Mouse (Mus musculus): ENCODE data around the gene Pik3r2. TPM values are rescaled to one million over a fixed set of nuclear protein-coding genes. Genes with fewer than 3 reads are reported as not detected.

The Pik3r2 gene
- polyA plus RNA-seq, 1 experiment from 2014 or later, result 72.7 TPM

- no peaks in the 10 kb centered on the region for H3K27me3 ChIP-seq
- H3K27ac ChIP-seq, result peak overlapping the region; percentile 76
- peaks cover 25% of the 10 kb centered on the region for H3K36me3 ChIP-seq (replicated peaks)
- H3K9me3 ChIP-seq, result no peaks in the 10 kb centered on the region
- peak overlapping the region; percentile 72 for H3K9ac ChIP-seq
- peak overlapping the region; percentile 99 for H3K4me2 ChIP-seq
- peaks cover 34% of the 10 kb centered on the region for H3K4me1 ChIP-seq
- no peak; the same call in 1 of the 2 replicates for ATAC-seq (ENCODE audit: low FRiP score)
- whole genome bisulfite sequencing, result under 1% methylated on average over 22 of the region's 22 CpGs
- H3K4me3 ChIP-seq (replicated peaks), result peak overlapping the region; percentile 66
Observed at GRCm38 (mm10) chr8:70760350-70760749, 16.2 kb downstream of the Pik3r2 start.

GRCm38 (mm10) chr8:70758616-70759561 is 17.6 kb downstream of the Pik3r2 start:
- Histone ChIP-seq H3K4me3 (replicated peaks) (0 out of 2 replicates have a peak overlapping the region, but pooled peaks have one; percentile 3), H3K9ac (no peak overlapping the region), H3K4me1 (peaks cover 39% of the 10 kb centered on the region), H3K36me3 (replicated peaks) (peaks cover 25% of the 10 kb centered on the region), H3K27ac (no peak overlapping the region), H3K9me3 (no peaks in the 10 kb centered on the region), H3K4me2 (peak overlapping the region; percentile 99; the same call in 1 of the 2 replicates), H3K27me3 (no peaks in the 10 kb centered on the region)
- no peak for ATAC-seq (ENCODE audit: low FRiP score)
- WGBS, result 75% methylated on average over 19 of the region's 19 CpGs

DNA sequence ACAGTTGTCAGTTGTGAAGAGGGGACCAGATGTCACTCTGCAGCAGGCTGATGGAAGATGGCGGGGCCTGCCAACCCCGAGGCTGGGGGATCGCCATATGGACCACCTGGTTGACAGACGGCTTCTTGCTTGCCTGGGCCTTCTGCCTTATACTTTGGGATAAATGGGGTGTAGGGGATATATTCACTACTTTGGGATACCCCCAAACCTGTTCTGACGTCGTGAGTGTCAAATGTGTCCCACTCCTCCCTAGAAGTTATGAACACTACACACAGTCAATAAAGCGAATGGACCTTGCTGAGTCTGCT is 18.3 kb downstream of the Pik3r2 start:
- Histone ChIP-seq H3K9ac (no peak overlapping the region), H3K4me3 (replicated peaks) (no peak overlapping the region), H3K27ac (no peak overlapping the region), H3K4me2 (no peak overlapping the region), H3K36me3 (replicated peaks) (peaks cover 25% of the 10 kb centered on the region), H3K27me3 (no peaks in the 10 kb centered on the region), H3K9me3 (no peaks in the 10 kb centered on the region), H3K4me1 (peaks cover 42% of the 10 kb centered on the region)
- ATAC-seq (ENCODE audit: low FRiP score), result no peak
- 94% methylated on average over 7 of the region's 7 CpGs for WGBS

DNA sequence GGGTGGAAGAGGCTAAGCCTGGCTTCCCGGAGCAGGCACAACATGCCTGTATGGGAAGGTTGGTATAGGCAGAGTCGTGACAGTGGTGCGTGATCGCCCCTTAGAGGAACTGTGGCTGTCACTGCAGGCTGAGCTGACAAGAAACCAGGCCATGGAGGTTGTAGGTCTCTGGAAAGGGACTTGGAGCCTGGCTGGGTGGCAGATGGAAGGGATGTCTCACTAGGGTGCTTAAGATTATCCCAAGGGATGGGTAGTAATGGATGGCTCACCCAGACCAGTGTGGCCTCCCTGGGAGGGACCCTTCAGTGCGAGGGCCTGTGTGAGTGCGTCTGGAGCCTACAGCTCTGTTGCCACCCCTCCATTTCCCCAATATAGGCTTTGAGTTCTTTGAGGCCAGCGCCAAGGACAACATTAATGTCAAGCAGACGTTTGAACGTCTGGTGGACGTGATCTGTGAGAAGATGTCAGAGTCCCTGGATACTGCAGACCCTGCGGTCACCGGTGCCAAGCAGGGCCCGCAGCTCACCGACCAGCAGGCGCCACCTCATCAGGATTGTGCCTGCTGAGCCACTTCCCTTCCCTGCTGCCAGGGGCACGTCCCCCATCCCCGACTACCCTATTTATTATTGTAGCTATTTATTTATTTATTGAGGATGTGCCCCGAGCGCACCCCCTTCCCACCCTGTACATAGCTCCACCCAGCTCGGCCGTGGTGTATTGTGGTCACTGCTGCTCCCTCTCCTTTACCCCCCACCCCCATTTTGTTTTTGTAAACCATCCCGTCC is 18.8 kb downstream of the Pik3r2 start:
- H3K4me1 ChIP-seq, result peaks cover 44% of the 10 kb centered on the region
- H3K9ac ChIP-seq, result no peak overlapping the region

DNA sequence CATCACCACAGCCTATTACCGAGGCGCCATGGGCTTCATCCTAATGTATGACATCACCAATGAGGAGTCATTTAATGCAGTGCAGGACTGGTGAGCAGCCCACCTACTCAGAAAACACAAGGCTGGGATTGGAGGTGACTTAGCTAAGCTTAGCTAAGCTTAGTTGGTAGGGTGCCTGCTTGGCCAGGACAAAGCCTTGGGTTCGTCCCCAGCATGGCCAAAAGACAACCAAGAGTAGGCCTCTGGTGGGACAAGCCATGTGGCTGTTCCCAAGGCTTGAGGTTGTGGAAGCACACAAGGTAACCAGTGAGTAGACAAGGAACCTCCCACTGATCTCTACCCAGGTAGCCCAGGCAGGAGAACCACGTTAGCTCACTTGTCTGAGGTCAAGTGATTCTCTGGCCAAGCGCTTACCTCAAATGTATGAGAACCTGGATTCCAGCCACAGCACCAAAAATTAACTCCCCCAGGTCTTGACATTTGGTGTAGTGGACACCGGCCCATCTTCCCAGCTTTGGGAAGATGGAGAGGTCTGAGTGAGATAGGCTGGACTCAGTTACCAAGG is 20.0 kb downstream of the Pik3r2 start:
- Histone ChIP-seq H3K27me3 (no peaks in the 10 kb centered on the region), H3K4me3 (replicated peaks) (no peak overlapping the region), H3K4me2 (no peak overlapping the region), H3K27ac (no peak overlapping the region), H3K4me1 (peaks cover 44% of the 10 kb centered on the region), H3K9ac (no peak overlapping the region), H3K36me3 (replicated peaks) (peaks cover 25% of the 10 kb centered on the region), H3K9me3 (no peaks in the 10 kb centered on the region)
- WGBS, result 92% methylated on average over 6 of the region's 6 CpGs
- ATAC-seq (ENCODE audit: low FRiP score), result no peak

More for the DNA sequence above, 18.8 kb downstream of the Pik3r2 start:
- 75% methylated on average over 22 of the region's 22 CpGs for WGBS
- Histone ChIP-seq H3K27ac (no peak overlapping the region), H3K4me2 (no peak overlapping the region), H3K9me3 (no peaks in the 10 kb centered on the region), H3K27me3 (no peaks in the 10 kb centered on the region), H3K4me3 (replicated peaks) (no peak overlapping the region), H3K36me3 (replicated peaks) (peaks cover 25% of the 10 kb centered on the region)
- no peak for ATAC-seq (ENCODE audit: low FRiP score)

- peaks cover 25% of the 10 kb centered on the region for H3K36me3 ChIP-seq (replicated peaks)
- H3K9ac ChIP-seq, result peak overlapping the region; percentile 86
- no peaks in the 10 kb centered on the region for H3K9me3 ChIP-seq
- WGBS, result 84% methylated on average over 24 of the region's 24 CpGs
- peaks cover 42% of the 10 kb centered on the region for H3K4me1 ChIP-seq
- H3K27me3 ChIP-seq, result no peaks in the 10 kb centered on the region
- no peak for ATAC-seq (ENCODE audit: low FRiP score)
- H3K4me3 ChIP-seq (replicated peaks), result peak overlapping the region; percentile 67
- peak overlapping the region; percentile 96 for H3K4me2 ChIP-seq
- peak overlapping the region; percentile 81; the same call in 1 of the 2 replicates for H3K27ac ChIP-seq
Observed at GRCm38 (mm10) chr8:70755661-70756475, 20.6 kb downstream of the Pik3r2 start.

GRCm38 (mm10) chr8:70754871-70755660 is 21.4 kb downstream of the Pik3r2 start:
- H3K9ac ChIP-seq, result peak overlapping the region; percentile 86
- peaks cover 25% of the 10 kb centered on the region for H3K36me3 ChIP-seq (replicated peaks)
- no peaks in the 10 kb centered on the region for H3K9me3 ChIP-seq
- 15% methylated on average over 50 of the region's 50 CpGs for WGBS
- peak overlapping the region; percentile 81 for H3K27ac ChIP-seq
- peaks cover 37% of the 10 kb centered on the region for H3K4me1 ChIP-seq
- peak overlapping the region; percentile 96 for H3K4me2 ChIP-seq
- H3K27me3 ChIP-seq, result peaks cover 4% of the 10 kb centered on the region; the same call in 1 of the 2 replicates
- peak; percentile 34 for ATAC-seq (ENCODE audit: low FRiP score)
- peak overlapping the region; percentile 67 for H3K4me3 ChIP-seq (replicated peaks)

DNA sequence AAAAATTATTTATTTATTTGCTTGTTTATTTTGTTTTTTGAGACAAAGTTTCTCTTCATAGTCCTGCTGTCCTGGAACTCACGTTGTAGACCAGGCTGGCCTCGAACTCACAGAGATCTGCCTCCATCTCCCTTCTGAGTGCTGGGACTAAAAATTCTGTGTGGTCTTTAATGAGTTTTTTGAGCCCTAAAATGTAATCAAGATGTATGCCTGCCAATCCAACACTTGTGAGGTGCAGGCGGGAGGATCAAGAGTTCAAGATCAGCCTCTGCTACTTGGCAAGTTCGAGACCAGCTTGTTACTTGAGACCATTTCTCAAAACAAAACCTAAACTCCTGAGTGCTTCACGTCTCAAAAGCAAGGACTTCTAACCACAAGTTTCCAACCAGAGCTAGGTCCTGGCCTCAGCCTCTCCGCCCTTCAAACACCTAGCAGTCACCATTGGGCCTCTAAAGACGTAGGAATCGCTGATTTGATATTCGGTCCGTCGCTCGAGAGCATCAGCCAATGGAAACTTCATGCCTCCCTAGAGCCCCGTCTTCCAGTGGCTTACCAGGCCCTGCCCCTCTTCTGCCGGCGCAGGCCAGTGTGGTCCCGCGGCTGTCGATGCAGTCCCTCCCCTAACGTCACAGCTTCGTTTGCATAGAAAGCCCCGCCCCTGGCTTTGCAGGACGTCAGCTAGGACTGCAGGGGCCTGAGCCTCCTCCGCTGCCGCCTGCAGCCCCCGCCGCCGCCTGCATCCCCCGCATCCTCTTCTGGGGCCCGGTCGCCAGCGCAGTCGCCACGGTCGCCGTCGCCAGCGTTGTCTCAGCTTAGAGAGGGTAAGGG is 22.3 kb downstream of the Pik3r2 start, which contains the start of gene Rab3a:
Gene Rab3a, plus strand, starts transcription at position 637 of the 828 bp plus-strand sequence.
- peak; percentile 99 for ATAC-seq (ENCODE audit: low FRiP score)
- Histone ChIP-seq H3K4me3 (replicated peaks) (peak within 1 kb of the TSS; percentile 67), H3K9ac (peak within 1 kb of the TSS; percentile 86), H3K4me2 (peak within 1 kb of the TSS; percentile 96), H3K9me3 (no peaks in the 10 kb centered on the region), H3K27me3 (peaks cover 11% of the 10 kb centered on the region), H3K4me1 (peaks cover 30% of the 10 kb centered on the region), H3K27ac (peak within 1 kb of the TSS; percentile 81), H3K36me3 (replicated peaks) (peaks cover 25% of the 10 kb centered on the region)
- 9% methylated on average over 37 of the region's 37 CpGs for WGBS

GRCm38 (mm10) chr8:70753151-70753550 is 23.4 kb downstream of the Pik3r2 start:
- peak overlapping the region; percentile 19; the same call in 1 of the 2 replicates for H3K27ac ChIP-seq

GRCm38 (mm10) chr8:70752000-70752764 is 24.3 kb downstream of the Pik3r2 start:
- Histone ChIP-seq H3K27me3 (peaks cover 32% of the 10 kb centered on the region), H3K9me3 (no peaks in the 10 kb centered on the region), H3K9ac (no peak overlapping the region), H3K4me3 (replicated peaks) (no peak overlapping the region), H3K27ac (no peak overlapping the region), H3K4me2 (no peak overlapping the region), H3K4me1 (peaks cover 19% of the 10 kb centered on the region), H3K36me3 (replicated peaks) (peaks cover 9% of the 10 kb centered on the region)
- no peak for ATAC-seq (ENCODE audit: low FRiP score)
- 45% methylated on average over 11 of the region's 11 CpGs for WGBS

More at GRCm38 (mm10) chr8:70753151-70753550, 23.4 kb downstream of the Pik3r2 start:
- H3K9me3 ChIP-seq, result no peaks in the 10 kb centered on the region
- H3K4me1 ChIP-seq, result peaks cover 24% of the 10 kb centered on the region
- no peak for ATAC-seq (ENCODE audit: low FRiP score)
- 40% methylated on average over 21 of the region's 21 CpGs for WGBS
- H3K9ac ChIP-seq, result no peak overlapping the region
- peaks cover 19% of the 10 kb centered on the region for H3K36me3 ChIP-seq (replicated peaks)
- 0 out of 2 replicates have a peak overlapping the region, but pooled peaks have one; percentile 8 for H3K4me3 ChIP-seq (replicated peaks)
- H3K27me3 ChIP-seq, result peaks cover 22% of the 10 kb centered on the region
- H3K4me2 ChIP-seq, result no peak overlapping the region

Data from forebrain, embryonic 12.5 days (tissue).